Mouse (Mus musculus) spleen, embryonic (tissue): ENCODE measurements around the gene Gm20388.

ENCODE experiments used
- CTCF ChIA-PET: fragments of 350-600 bp; sonication (Branson Sonifier 250); formaldehyde crosslinking; loops from one replicate; lab custom pipeline; 2022; lab: Charles Lee

Gene Gm20388

GRCm38 (mm10) chr8:120401216-120401615 is 490.6 kb downstream of the Gm20388 start:
- CTCF ChIA-PET: interaction anchor here (0.5 kb wide), 1 partner anchor 213 kb away, joined by 3 read pairs; no protein-coding TSS in a partner anchor

- CTCF ChIA-PET: interaction anchor here (0.5 kb wide), 1 partner anchor 213 kb away, joined by 3 read pairs; no protein-coding TSS in a partner anchor
Observed at GRCm38 (mm10) chr8:120401712-120402111, 491.1 kb downstream of the Gm20388 start.

DNA sequence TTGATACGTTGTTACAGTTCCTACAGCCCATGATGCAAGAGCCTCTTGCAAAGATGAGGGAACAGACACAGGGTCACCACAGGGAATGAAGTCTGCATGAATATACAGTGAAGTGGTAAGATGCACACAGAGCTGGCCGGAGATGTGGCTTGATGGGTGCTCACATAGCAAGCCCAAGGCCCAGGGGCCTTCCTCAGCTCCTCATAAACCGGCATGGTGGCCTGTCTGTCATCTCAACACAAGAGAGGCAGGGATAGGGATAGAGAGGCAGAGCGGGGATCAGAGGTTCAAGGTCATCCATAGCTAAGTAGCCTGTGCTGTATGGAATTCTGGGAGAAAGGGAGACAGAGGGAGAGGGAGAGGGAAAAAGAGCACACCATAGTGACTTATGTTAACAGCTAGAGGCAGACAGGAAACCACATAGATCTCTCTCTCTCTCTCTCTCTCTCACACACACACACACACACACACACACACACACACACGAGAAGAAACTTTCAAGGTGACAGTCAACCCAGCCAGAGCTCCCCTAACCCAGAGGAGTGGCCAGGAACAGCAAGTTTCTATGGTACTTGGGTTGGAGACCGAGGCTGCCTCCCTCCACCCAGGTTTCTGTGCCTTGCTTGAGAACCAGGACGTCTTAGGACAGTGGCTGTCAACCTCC is 493.1 kb downstream of the Gm20388 start:
- CTCF ChIA-PET: interaction anchor here (0.6 to 0.7 kb wide), 2 partner anchors 99 to 404 kb away, joined by 3 to 4 read pairs; no protein-coding TSS in a partner anchor

DNA sequence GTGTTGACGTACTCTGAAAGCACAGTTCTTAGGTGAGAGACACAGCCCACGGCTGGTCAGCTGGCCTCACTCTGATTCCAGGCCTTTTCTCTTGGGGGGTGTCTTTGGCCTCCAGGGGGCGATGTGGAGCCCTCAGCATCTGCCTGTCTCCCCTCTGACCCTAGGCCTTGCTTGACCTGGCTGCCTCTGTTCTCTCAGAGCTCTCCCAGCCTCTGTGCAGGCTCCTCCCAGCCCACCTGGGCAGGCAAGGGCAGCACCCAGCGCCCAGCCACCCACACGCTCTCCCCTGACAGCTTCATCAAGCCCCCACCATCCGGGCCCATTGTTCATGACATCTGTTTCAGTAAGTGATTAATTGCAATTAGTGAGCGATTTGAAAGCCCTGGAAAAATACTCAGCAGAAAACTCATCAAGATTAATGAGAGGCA is 494.0 kb downstream of the Gm20388 start:
- CTCF ChIA-PET: interaction anchor here (0.6 kb wide), 2 partner anchors 99 to 219 kb away, joined by 3 to 7 read pairs; no protein-coding TSS in a partner anchor

- CTCF ChIA-PET: interaction anchor here (0.7 kb wide), 1 partner anchor 129 kb away, joined by 3 read pairs; no protein-coding TSS in a partner anchor
Observed at GRCm38 (mm10) chr8:120406008-120406632, 495.5 kb downstream of the Gm20388 start.

- CTCF ChIA-PET: no interaction called here
Observed at GRCm38 (mm10) chr8:120407701-120408240, 497.1 kb downstream of the Gm20388 start.

GRCm38 (mm10) chr8:120408241-120409215 is 497.9 kb downstream of the Gm20388 start:
- CTCF ChIA-PET: interaction anchor here (0.7 kb wide), 1 partner anchor 126 kb away, joined by 3 read pairs; no protein-coding TSS in a partner anchor

DNA sequence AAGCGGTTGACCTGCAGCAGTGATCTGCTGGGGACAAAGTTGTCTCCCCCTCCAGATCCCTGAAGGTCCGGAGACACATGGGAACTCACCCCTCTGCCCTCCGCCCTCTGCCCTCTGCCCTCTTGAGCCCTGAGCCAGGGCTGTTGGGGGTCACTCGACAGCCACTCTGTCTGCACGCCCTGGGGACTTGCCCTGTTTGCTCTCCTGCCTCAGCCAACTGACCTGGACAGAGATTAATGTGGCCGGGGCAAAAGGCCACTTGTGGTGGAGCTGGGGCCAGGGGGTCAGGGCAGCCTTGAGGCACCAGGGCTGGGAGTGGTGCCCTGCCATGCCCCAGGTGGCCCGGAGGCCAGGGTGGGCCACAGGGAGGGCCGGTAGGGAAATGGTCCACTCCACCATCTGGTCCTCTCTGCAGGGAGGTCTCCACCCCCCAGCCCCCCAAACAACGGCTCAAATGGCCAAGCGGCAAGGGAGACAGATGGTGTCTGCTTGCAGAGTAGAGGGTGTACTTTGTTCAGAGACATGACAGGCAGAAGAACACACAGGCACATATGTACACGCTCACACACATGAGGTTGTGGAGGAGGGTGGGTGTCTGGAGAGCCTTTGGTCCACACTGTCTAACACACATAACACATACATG is 498.9 kb downstream of the Gm20388 start:
- CTCF ChIA-PET: interaction anchor here (0.6 kb wide), 1 partner anchor 28 kb away, joined by 9 read pairs; no protein-coding TSS in a partner anchor

- CTCF ChIA-PET: interaction anchor here (1.2 kb wide), 1 partner anchor 18 kb away, joined by 3 read pairs; no protein-coding TSS in a partner anchor
Observed at GRCm38 (mm10) chr8:120411059-120411458, 500.4 kb downstream of the Gm20388 start.

DNA sequence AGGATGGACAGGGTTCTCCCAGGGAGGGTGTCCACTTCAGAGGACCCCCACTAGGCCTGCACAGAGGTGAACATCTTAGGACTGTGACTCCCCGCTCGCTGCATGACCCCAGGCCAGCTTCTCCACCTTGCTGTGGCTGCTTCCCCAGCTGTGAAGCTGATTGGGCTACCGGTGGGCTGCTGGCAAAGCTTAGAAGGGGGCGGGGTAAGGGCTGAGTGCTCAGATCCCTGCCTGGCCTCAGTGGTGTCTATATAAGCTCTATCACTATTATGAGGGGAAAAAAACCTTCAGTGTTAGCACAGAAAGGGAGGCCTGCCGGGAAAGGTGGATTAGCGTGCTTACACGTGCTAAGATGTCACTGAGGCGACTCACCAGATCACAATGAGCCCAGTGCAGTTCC is 501.2 kb downstream of the Gm20388 start:
- CTCF ChIA-PET: no interaction called here

DNA sequence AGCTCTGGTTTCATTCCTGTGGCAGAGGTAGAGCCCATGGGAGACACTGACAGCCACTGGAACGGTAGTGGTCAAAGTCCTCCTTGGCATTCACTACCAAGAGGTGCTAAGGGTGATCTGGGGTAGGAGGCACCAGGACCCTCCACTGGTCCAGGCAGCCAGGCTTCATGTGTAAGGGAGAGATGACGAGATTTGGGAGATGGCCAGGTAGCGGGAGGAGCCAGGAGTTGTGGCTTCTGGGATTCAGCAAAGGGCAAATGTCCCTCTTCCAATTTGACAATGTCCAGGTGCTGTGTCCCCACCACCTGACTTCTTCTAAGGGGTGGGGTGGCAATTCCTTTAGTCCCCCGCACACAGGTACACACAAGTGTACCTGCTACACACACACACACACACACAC is 501.7 kb downstream of the Gm20388 start:
- CTCF ChIA-PET: interaction anchor here (0.6 kb wide), 1 partner anchor 74 kb away, joined by 3 read pairs; no protein-coding TSS in a partner anchor

GRCm38 (mm10) chr8:120412911-120413625 is 502.4 kb downstream of the Gm20388 start:
- CTCF ChIA-PET: interaction anchor here (0.6 kb wide), 1 partner anchor 74 kb away, joined by 3 read pairs; no protein-coding TSS in a partner anchor

- CTCF ChIA-PET: no interaction called here
Observed at GRCm38 (mm10) chr8:120413626-120413988, 503.0 kb downstream of the Gm20388 start.

DNA sequence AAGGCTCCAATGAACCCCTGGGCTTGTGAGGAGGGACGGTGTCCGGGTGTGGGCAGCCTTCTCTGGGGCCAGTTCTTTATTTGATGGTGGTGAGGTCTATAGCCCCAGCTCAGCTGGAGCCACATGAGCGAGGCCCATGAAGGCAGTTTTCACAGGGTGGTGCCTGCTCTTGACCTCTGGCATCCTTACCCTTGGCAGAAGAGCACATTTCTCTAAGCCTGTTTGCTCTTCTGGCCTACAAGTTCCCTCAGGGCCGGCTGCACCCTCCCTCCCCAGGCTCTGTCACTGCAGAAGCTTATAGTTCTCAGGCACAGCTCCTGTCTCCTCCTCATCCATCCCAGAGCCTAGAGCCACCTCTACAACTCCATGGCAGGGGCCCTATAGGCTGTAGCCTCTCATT is 503.6 kb downstream of the Gm20388 start:
- CTCF ChIA-PET: interaction anchor here (0.6 kb wide), 1 partner anchor 108 kb away, joined by 3 read pairs; no protein-coding TSS in a partner anchor

GRCm38 (mm10) chr8:120415474-120415873 is 504.8 kb downstream of the Gm20388 start:
- CTCF ChIA-PET: interaction anchor here (0.6 to 1.4 kb wide), 4 partner anchors 19 to 798 kb away, joined by 3 to 7 read pairs (median 5); no protein-coding TSS in a partner anchor

DNA sequence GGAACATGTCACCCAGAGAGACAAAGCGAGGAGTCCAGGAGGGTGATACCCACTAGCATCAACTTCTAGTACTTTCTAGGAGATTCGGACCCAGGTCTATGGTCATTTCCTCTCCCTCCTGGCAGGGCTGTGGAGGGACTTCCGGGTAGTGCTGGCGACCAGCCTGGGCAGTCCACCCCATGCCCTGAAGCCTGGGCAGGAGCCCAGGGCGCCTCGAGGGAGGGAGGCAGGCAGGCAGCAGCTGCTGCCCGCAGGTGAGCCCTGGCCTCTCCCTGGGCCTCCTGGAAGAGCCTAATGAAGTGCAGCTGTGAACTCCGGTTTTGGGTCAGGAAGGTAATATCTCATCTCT is 505.5 kb downstream of the Gm20388 start:
- CTCF ChIA-PET: interaction anchor here (1.4 kb wide), 1 partner anchor 19 kb away, joined by 3 read pairs; no protein-coding TSS in a partner anchor

DNA sequence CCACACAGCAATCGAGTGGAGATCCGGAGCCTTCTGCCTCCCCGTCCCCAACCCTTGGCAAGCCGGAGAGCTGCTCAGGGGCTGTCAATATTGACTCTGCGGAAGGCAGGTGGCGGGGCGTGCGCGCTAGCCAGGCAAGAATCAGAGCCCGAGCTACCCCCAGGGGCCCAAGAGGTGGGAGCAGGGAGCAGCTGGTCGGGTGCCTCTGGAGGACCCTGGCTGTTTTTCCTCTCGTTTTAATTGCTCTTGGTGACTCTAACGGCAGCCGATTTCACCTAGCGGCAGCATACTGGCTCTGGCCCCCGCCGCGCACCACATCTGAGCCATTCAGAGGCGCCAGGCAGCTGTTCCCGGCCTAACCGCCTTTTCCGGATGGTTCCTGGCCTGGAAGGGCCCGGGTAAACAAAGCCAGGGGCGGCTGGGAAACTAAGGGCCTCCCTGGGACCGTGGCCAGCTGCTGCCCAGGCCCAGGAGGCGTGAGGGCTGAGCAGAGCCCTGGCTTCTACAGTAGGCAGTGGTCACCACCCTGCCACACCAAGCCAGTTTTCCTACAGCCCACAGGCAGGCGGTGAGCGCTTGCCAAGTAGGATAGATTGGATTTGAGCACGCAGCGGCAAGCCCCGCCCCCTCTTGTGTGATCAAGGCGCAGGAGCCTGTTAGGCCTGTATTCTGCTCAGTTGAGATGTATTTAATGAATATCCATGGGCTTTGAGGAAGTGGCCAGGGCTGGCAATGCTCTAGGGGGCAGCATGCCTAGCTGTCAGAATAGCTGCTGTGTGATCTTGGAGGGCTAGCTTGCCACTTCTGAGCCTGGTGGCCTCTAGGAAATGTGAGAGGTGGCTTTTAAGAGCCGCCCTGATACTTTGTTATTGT is 506.1 kb downstream of the Gm20388 start:
- CTCF ChIA-PET: interaction anchor here (0.5 to 1.4 kb wide), 2 partner anchors 18 to 127 kb away, joined by 3 to 4 read pairs; no protein-coding TSS in a partner anchor

DNA sequence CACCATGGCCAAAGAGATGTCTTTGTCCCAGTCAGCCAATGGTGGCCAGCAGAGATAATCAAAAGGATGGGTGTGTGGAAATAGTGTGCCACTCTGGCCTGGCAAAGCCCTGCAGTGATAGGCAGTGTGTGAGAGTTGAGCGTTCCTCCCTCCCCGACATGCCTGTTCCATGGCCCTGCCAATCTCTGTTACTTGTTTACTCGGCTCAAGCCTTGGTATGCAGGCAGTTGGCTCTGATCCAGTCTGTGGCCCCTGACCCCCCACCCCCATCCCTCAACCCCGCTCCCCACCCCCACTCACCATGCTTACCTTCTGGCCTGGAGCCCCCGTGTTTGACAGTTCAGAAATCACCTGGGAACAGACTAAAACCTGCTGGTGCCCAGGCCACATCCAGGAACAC is 507.5 kb downstream of the Gm20388 start:
- CTCF ChIA-PET: no interaction called here
